Mouse (Mus musculus) midbrain, embryonic 13.5 days (tissue): ENCODE data around the gene Nup133. TPM values are rescaled to one million over a fixed set of nuclear protein-coding genes. Genes with fewer than 3 reads are reported as not detected.

Experiments
- ATAC-seq: fragments of 200-750 bp; cut with Nextera tagmentation; 2 replicates; pipeline ENCODE4 v1.8.0; 2017; ENCODE audit warnings: mild to moderate bottlenecking, moderate TSS enrichment, moderate library complexity
- H3K27ac ChIP-seq: fragments of 300-500 bp; sonication (generic); 2 replicates; pipeline ENCODE4 v1.5.1; 2015; ENCODE audit warnings: inconsistent platforms, mild to moderate bottlenecking, moderate library complexity
- H3K27me3 ChIP-seq: fragments of 300-500 bp; sonication (generic); 2 replicates; pipeline ENCODE4 v1.6.1; 2015; ENCODE audit warnings: mild to moderate bottlenecking, inconsistent platforms
- H3K36me3 ChIP-seq: fragments of 300-500 bp; sonication (generic); 2 replicates; pipeline ENCODE4 v1.6.1; 2015; ENCODE audit warnings: mild to moderate bottlenecking, inconsistent platforms
- H3K4me1 ChIP-seq: fragments of 300-500 bp; sonication (generic); replicated peaks from 2 replicates; pipeline ENCODE4 v1.6.1; 2015; ENCODE audit warnings: inconsistent platforms
- H3K4me2 ChIP-seq: fragments of 300-500 bp; sonication (generic); replicated peaks from 2 replicates; pipeline ENCODE4 v1.6.1; 2015; ENCODE audit warnings: moderate library complexity, mild to moderate bottlenecking, inconsistent platforms
- H3K4me3 ChIP-seq: fragments of 300-500 bp; sonication (generic); replicated peaks from 2 replicates; pipeline ENCODE4 v1.5.1; 2015; ENCODE audit warnings: mild to moderate bottlenecking, inconsistent platforms
- H3K9ac ChIP-seq: fragments of 300-500 bp; sonication (generic); replicated peaks from 2 replicates; pipeline ENCODE4 v1.6.1; 2015; ENCODE audit warnings: mild to moderate bottlenecking, inconsistent platforms
- H3K9me3 ChIP-seq: fragments of 300-500 bp; sonication (generic); 2 replicates; pipeline ENCODE4 v1.6.1; 2016; ENCODE audit warnings: mild to moderate bottlenecking, inconsistent platforms
- WGBS: fragments of 180-500 bp; shearing (Covaris S2); methylation state at CpG from one replicate; pipeline ENCODE4 v1.1.7; 2015; 5-methylcytosine and 5-hydroxymethylcytosine counted together
- polyA plus RNA-seq: library from polyadenylated mRNA; unstranded; fragments of >200 nt; fragmentation: Nextera tagmentation; extraction: Ambion mirVana; gene quantifications from 2 replicates; pipeline ENCODE4 v1.2.1, GENCODE M21; 2015

The Nup133 gene
- polyA plus RNA-seq, 1 experiment from 2014 or later = 32.2 TPM

DNA sequence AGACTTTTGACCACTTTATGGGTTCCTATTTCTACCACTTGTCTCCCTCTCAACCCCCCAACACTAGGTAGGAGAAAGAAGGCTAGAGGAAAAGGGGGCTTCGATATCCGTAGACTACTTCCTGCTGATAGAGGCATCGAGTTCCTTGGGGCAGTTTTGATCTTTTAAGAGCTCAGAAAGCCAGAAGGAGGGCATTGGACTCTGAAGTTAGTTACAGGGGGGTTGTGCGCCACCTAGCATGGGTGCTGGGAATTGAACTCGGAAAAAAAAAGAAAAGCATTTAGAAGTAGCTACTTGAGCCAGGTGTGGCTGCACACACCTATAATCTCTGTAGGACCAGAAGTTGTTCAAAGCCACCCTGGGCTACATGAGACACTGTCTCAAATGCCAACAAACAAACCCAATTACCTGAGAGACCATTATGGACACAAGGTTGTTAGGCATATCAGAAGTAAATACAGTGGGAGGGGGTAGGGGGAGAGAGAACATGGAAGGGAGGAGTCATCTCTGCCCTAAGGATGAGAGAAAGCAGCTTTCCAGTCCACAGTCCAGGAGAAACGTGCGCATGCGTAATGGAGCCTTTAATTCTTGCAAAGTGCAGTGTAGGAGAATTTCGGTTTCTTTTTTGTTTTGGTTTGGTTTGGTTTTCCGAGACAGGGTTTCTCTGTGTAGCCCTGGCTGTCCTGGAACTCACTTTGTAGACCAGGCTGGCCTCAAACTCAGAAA, 1.2 kb upstream of the Nup133 start:
- H3K27ac ChIP-seq = no peak overlapping the region
- no peak for ATAC-seq

DNA sequence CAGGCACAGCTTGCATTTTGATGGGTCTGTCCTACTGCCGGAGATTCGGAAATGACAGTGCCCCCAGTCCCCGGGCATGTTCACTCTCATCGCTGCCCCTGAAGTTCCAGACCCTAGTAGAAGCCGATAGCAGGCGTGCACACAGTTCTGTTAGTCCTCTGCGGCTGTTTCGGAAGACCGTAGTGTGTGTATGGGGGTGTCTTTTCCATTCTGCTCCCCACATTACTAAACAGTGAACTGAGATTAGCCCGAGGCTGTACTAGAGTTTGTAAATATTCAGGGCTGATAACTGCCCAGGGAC, 571 bp upstream of the Nup133 start:
- peak overlapping the region; percentile 98 for H3K4me3 ChIP-seq
- peak overlapping the region; percentile 95 for H3K4me2 ChIP-seq
- no peaks in the 10 kb centered on the region for H3K27me3 ChIP-seq
- no peaks in the 10 kb centered on the region for H3K9me3 ChIP-seq
- peak overlapping the region; percentile 81 for H3K27ac ChIP-seq
- H3K9ac ChIP-seq = peak overlapping the region; percentile 79
- peaks cover 17% of the 10 kb centered on the region for H3K4me1 ChIP-seq
- peaks cover 46% of the 10 kb centered on the region for H3K36me3 ChIP-seq
- 5% methylated on average over 10 of the region's 10 CpGs for whole genome bisulfite sequencing
- peak; percentile 59 for ATAC-seq

More for the DNA sequence above, 1.2 kb upstream of the Nup133 start:
- H3K4me2 ChIP-seq = peak overlapping the region; percentile 95
- no peaks in the 10 kb centered on the region for H3K27me3 ChIP-seq
- H3K9ac ChIP-seq = peak overlapping the region; percentile 79; the same call in 1 of the 2 replicates
- 34% methylated on average over 10 of the region's 10 CpGs for WGBS
- H3K4me3 ChIP-seq = peak overlapping the region; percentile 98
- peaks cover 17% of the 10 kb centered on the region for H3K4me1 ChIP-seq
- H3K9me3 ChIP-seq = no peaks in the 10 kb centered on the region
- H3K36me3 ChIP-seq = peaks cover 45% of the 10 kb centered on the region

DNA sequence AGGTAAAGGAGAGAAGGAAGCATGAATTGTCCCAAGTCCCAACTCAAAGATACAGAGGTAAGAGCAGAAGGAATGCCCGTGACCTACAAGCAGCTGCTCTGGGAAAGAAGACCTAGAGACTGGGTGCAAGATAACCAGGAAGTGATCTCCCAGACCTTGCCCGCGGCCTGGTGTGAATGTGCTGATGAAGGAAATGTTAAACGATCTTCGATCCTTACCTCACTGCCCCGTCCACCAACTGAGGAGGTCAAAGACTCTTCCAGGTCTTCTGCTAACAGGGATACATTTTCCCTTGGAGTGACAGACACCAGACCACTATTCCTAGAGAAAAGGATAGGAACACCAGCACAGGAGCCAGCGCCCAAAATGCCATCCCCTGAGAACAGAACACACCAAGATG, 20.0 kb downstream of the Nup133 start:
- Histone ChIP-seq H3K27ac (no peak overlapping the region), H3K9ac (no peak overlapping the region), H3K4me1 (no peaks in the 10 kb centered on the region), H3K36me3 (peaks cover 79% of the 10 kb centered on the region), H3K4me3 (no peak overlapping the region), H3K27me3 (no peaks in the 10 kb centered on the region), H3K4me2 (no peak overlapping the region), H3K9me3 (no peaks in the 10 kb centered on the region)
- WGBS = 92% methylated on average over 7 of the region's 7 CpGs
- ATAC-seq = no peak

DNA sequence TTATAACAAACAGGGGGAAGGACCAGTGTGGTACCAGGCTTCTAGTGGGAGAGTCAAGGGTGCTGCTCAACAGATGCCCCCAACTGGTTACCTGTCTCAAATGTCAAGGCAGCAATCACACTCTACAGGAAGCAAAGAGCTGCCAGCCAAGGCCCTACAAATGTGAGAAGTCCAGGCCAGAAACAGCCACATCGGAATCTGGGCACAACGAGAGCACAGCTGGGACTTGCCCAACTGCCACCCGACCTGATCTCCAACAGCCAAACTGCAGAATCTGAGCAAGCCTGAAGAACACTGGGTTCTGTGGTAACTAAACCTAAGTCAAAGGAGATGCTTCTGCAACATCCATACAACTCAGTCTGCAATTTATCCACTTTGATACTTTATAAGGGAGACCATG, 23.4 kb downstream of the Nup133 start:
- Histone ChIP-seq H3K9me3 (no peaks in the 10 kb centered on the region), H3K36me3 (peaks cover 82% of the 10 kb centered on the region), H3K27ac (no peak overlapping the region), H3K4me3 (no peak overlapping the region), H3K4me1 (no peaks in the 10 kb centered on the region), H3K4me2 (no peak overlapping the region), H3K9ac (no peak overlapping the region), H3K27me3 (no peaks in the 10 kb centered on the region)
- WGBS = 88% methylated on average over 3 of the region's 3 CpGs
- ATAC-seq = no peak

DNA sequence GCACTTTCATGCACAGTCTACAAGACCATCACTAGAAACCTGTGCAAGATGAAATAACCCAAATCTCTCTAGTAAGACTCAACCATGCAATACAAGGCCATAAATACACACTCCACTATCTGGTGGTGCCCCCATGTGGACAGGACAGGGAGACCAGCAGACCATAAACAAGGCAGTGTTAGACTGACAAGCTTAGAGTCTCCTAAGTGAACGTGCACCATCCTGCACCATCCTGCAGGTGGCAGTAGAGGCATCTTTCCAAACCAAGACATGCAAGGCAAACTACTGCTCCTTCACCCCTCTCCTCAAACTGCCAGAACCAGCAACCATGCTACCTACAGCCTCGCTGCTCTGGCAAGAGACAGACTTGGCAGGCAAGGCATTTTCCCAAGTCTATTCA, 24.3 kb downstream of the Nup133 start:
- peak; percentile 79; the same call in 1 of the 2 replicates for ATAC-seq
- no peaks in the 10 kb centered on the region for H3K4me1 ChIP-seq
- H3K27me3 ChIP-seq = no peaks in the 10 kb centered on the region
- no peak overlapping the region for H3K4me2 ChIP-seq
- no peak overlapping the region for H3K9ac ChIP-seq
- H3K27ac ChIP-seq = no peak overlapping the region
- 19% methylated on average over 2 of the region's 2 CpGs for WGBS
- H3K36me3 ChIP-seq = peaks cover 82% of the 10 kb centered on the region
- H3K4me3 ChIP-seq = no peak overlapping the region
- no peaks in the 10 kb centered on the region for H3K9me3 ChIP-seq

DNA sequence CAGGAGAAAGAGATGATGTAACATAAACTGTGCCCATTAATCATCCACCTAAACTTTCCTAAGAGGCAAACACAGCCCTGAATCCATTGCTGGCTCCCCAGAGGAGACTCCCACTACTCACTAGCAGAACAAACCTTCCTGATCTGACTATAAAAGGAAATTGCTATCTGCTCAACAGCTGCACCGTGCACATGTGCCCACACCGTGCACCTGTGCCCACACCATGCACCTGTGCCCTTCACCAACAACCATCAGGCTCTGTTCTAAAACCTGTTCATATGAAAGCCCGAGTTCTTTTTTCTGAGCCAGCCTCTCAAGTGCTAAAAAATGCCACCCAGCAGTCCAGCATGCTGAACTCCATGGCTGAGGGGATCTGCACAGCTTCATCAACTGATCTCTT, 34.4 kb downstream of the Nup133 start:
- H3K9ac ChIP-seq = no peak overlapping the region
- peaks cover 92% of the 10 kb centered on the region for H3K36me3 ChIP-seq
- no peak for ATAC-seq
- H3K27me3 ChIP-seq = no peaks in the 10 kb centered on the region
- no peak overlapping the region for H3K4me3 ChIP-seq
- 96% methylated on average over 3 of the region's 3 CpGs for WGBS
- H3K9me3 ChIP-seq = no peaks in the 10 kb centered on the region
- no peak overlapping the region for H3K4me2 ChIP-seq
- no peaks in the 10 kb centered on the region for H3K4me1 ChIP-seq
- H3K27ac ChIP-seq = no peak overlapping the region

DNA sequence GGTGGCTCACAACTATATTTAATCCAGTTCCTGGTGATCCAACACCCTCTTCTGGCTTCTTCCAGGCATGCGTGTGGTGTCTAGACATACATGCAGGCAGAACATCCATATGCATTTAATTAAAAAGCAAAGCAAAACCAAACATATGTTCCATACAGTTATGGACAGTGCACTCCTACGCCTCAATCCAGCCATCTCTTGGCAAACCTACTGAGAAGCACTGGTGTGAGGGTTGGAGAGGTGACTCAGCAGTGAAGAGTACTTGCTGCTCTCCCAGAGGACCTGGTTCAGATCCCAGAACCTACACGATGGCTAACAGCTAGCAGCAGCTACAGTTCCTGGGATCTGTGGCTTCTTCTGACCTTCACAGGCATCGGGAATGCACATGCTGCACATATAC, 36.8 kb downstream of the Nup133 start:
- no peak overlapping the region for H3K9ac ChIP-seq
- WGBS = 97% methylated on average over 4 of the region's 4 CpGs
- H3K27ac ChIP-seq = no peak overlapping the region
- H3K9me3 ChIP-seq = no peaks in the 10 kb centered on the region
- H3K4me1 ChIP-seq = no peaks in the 10 kb centered on the region
- H3K27me3 ChIP-seq = no peaks in the 10 kb centered on the region
- no peak for ATAC-seq
- H3K4me3 ChIP-seq = no peak overlapping the region
- H3K4me2 ChIP-seq = no peak overlapping the region
- peaks cover 88% of the 10 kb centered on the region for H3K36me3 ChIP-seq

DNA sequence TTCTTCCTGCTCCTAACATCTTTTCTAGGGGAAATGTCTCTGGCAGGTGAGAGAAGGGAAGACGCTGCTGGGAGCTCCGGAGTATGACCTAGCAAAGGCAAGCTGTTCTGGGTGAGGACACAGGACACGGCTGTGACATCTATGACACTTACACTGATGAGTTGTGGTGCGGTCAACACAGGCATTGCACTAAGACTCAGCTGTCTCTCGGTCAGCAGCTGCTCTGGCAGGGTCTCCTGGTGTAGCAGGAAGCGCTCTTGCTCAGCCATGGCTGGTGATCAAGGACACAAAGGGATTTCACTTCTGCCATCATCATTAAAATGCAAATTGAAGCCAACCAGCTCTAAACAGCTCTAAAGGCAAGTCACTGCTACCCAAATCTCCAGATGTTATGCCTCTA, 41.5 kb downstream of the Nup133 start:
- no peak overlapping the region for H3K4me2 ChIP-seq

DNA sequence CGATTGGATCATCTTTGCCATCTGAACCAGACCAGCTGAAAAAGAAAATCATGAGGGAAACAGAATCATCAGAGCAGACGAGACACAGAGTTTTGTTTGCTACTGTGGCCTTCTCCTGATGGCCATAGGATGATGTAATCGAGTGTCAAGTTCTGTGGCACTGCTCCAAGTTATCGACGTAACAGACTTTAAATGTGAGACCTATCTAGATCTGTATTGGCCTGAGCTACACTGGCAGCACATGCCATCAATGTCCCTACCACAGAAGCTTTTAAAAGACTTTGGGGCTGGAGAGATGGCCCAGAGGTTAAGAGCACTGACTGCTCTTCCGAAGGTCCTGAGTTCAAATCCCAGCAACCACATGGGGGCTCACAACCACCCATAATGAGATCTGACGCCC, 46.4 kb downstream of the Nup133 start:
- ATAC-seq = no peak
- no peaks in the 10 kb centered on the region for H3K27me3 ChIP-seq
- no peak overlapping the region for H3K4me2 ChIP-seq
- no peak overlapping the region for H3K9ac ChIP-seq
- no peak overlapping the region for H3K27ac ChIP-seq
- WGBS = 89% methylated on average over 7 of the region's 7 CpGs
- H3K36me3 ChIP-seq = peaks cover 77% of the 10 kb centered on the region
- no peaks in the 10 kb centered on the region for H3K4me1 ChIP-seq
- H3K4me3 ChIP-seq = no peak overlapping the region
- H3K9me3 ChIP-seq = no peaks in the 10 kb centered on the region

More for the DNA sequence above, 41.5 kb downstream of the Nup133 start:
- H3K9ac ChIP-seq = no peak overlapping the region
- H3K27me3 ChIP-seq = no peaks in the 10 kb centered on the region
- no peak overlapping the region for H3K27ac ChIP-seq
- 94% methylated on average over 6 of the region's 6 CpGs for WGBS
- no peak overlapping the region for H3K4me3 ChIP-seq
- peaks cover 86% of the 10 kb centered on the region for H3K36me3 ChIP-seq
- ATAC-seq = no peak
- no peaks in the 10 kb centered on the region for H3K4me1 ChIP-seq
- H3K9me3 ChIP-seq = no peaks in the 10 kb centered on the region

DNA sequence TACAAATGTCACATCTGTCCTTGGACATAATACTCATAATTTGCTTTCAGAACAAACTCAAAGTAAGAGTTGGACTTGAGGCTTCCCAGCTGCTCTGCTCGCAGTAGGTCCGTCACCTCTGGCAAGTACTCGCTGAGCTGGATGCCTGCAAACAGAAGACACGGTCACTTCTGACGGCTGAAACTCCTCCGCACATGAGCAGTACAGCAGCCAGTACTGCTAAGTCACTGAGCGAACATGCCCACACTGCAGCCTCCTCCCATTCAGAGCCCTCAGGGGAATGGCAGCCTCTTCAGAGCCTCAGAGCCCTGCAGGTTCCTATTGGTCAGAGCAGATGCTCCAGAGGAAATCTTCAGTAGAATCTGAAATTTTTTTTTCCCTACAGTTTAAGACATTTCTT, 49.7 kb downstream of the Nup133 start:
- Histone ChIP-seq H3K4me1 (no peaks in the 10 kb centered on the region), H3K9ac (no peak overlapping the region), H3K27ac (no peak overlapping the region), H3K36me3 (peaks cover 50% of the 10 kb centered on the region), H3K4me3 (no peak overlapping the region), H3K9me3 (no peaks in the 10 kb centered on the region), H3K27me3 (peaks cover 21% of the 10 kb centered on the region), H3K4me2 (no peak overlapping the region)
- ATAC-seq = no peak
- WGBS = 93% methylated on average over 7 of the region's 7 CpGs

DNA sequence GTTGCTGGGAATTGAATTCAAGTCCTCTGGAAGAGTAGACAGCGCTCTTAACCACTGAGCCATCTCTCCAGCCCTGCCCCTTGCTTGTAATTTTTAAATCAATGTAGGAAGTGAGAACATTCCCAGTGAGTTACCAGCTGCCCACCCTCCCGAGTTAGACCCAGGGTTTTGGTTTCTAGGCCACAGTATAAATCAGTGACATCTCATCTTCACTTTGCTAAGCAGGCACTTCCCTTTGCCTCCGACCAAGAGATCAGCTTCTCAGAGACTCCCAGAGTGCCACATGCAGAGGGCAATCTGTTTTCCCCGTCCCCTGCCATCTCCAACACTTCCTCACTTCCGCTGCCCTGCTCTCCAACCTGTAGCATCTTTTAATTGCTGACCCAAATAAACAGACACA, 50.5 kb downstream of the Nup133 start:
- peaks cover 28% of the 10 kb centered on the region for H3K27me3 ChIP-seq

DNA sequence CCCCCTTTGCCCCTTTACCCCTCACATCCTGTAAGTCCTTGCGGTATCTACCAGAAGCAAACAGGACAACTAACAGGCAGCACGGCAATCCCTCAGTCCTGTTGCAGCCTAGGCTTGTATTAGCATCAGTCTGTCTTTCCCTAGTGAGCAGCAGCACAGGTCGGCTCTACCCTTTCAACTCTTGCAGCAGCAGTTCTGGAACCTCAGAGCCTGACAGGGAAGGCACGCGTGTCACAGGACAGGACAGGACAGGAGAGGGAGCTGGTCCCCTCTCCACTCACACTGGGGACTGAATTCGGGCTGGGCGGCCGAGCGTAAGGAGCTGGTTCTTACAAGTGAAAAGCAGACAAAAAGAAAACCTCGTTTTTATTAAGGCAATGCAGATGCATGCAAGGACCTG, 52.3 kb downstream of the Nup133 start:
- H3K27me3 ChIP-seq = peaks cover 46% of the 10 kb centered on the region
- ATAC-seq = no peak
- 59% methylated on average over 10 of the region's 10 CpGs for WGBS

More for the DNA sequence above, 50.5 kb downstream of the Nup133 start:
- no peak overlapping the region for H3K4me2 ChIP-seq
- H3K27ac ChIP-seq = no peak overlapping the region
- WGBS = 90% methylated on average over 5 of the region's 5 CpGs
- H3K9ac ChIP-seq = no peak overlapping the region
- H3K4me1 ChIP-seq = no peaks in the 10 kb centered on the region
- no peak for ATAC-seq
- no peaks in the 10 kb centered on the region for H3K9me3 ChIP-seq
- peaks cover 42% of the 10 kb centered on the region for H3K36me3 ChIP-seq
- no peak overlapping the region for H3K4me3 ChIP-seq

DNA sequence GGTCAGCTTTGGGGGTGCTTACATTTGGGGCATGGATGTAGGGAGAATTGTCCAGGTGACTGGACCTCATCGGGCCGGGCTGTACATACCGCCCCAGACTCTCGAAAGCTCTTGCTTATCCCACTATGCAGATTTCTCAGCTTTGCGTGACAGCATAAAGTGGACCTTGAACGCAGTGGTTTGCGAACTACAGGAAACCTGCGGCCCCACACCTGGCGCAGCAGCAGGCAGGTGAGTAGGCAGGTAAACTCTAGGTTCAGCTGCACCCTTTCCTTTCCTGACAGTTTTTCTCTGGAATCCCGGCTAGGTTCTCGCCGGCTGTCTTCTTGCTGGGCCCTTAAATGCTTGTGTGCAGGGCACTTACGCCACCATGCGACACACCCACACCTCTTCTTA, 52.7 kb downstream of the Nup133 start:
- 73% methylated on average over 14 of the region's 14 CpGs for WGBS
- ATAC-seq = no peak
- H3K4me1 ChIP-seq = peaks cover 15% of the 10 kb centered on the region

More for the DNA sequence above, 52.3 kb downstream of the Nup133 start:
- Histone ChIP-seq H3K27ac (no peak overlapping the region), H3K4me2 (no peak overlapping the region), H3K4me3 (no peak overlapping the region), H3K4me1 (peaks cover 11% of the 10 kb centered on the region), H3K9me3 (no peaks in the 10 kb centered on the region), H3K9ac (no peak overlapping the region), H3K36me3 (peaks cover 24% of the 10 kb centered on the region)

More for the DNA sequence above, 52.7 kb downstream of the Nup133 start:
- Histone ChIP-seq H3K4me2 (no peak overlapping the region), H3K27me3 (peaks cover 51% of the 10 kb centered on the region), H3K9ac (no peak overlapping the region), H3K36me3 (peaks cover 20% of the 10 kb centered on the region), H3K9me3 (no peaks in the 10 kb centered on the region), H3K27ac (no peak overlapping the region), H3K4me3 (no peak overlapping the region)
